Mouse (Mus musculus) embryonic fibroblast, embryonic 13.5 days (primary cell): ENCODE data around the gene Prrc2c.

Experiments used
- CTCF ChIP-seq: IDR thresholded peaks from 2 replicates; pipeline ENCODE4 v1.5.1; 2011; ENCODE audit warnings: mild to moderate bottlenecking, control low read depth, low read length, moderate library complexity, borderline replicate concordance; ENCODE audit not compliant: insufficient read depth
- POLR2A ChIP-seq: IDR thresholded peaks from 2 replicates; pipeline ENCODE4 v1.6.1; 2011; ENCODE audit warnings: low read depth, mild to moderate bottlenecking, control low read depth, low read length, moderate library complexity

GRCm38 (mm10) chr1:162636516-162636915 is 103.8 kb downstream of the Prrc2c start:
- TF ChIP-seq POLR2A (no peak), CTCF (no peak)
